Mouse (Mus musculus): ENCODE results near the gene Ptpn14.

Ptpn14 gene

GRCm38 (mm10) chr1:189897861-189898260 lies 169.8 kb downstream of the Ptpn14 start:
- CTCF ChIA-PET, result no interaction called here

- CTCF ChIA-PET, result no interaction called here
Observed at GRCm38 (mm10) chr1:189898708-189899107, 170.6 kb downstream of the Ptpn14 start.

- CTCF ChIA-PET, result interaction anchor here (1.0 kb wide), 1 partner anchor 23 kb away, joined by 3 read pairs; no protein-coding TSS in a partner anchor
Observed at GRCm38 (mm10) chr1:189899526-189899925, 171.5 kb downstream of the Ptpn14 start.

GRCm38 (mm10) chr1:189902413-189902812 lies 174.3 kb downstream of the Ptpn14 start:
- CTCF ChIA-PET, result no interaction called here

GRCm38 (mm10) chr1:189903169-189903568 lies 175.1 kb downstream of the Ptpn14 start:
- CTCF ChIA-PET, result no interaction called here

GRCm38 (mm10) chr1:189910685-189911345 lies 182.7 kb downstream of the Ptpn14 start:
- CTCF ChIA-PET, result no interaction called here

- CTCF ChIA-PET, result no interaction called here
Observed at GRCm38 (mm10) chr1:189913093-189913760, 185.2 kb downstream of the Ptpn14 start.

- CTCF ChIA-PET, result no interaction called here
Observed at GRCm38 (mm10) chr1:189916422-189917125, 188.5 kb downstream of the Ptpn14 start.

- CTCF ChIA-PET, result no interaction called here
Observed at GRCm38 (mm10) chr1:189917126-189917500, 189.0 kb downstream of the Ptpn14 start.

GRCm38 (mm10) chr1:189919756-189920155 lies 191.7 kb downstream of the Ptpn14 start:
- CTCF ChIA-PET, result no interaction called here

- CTCF ChIA-PET, result no interaction called here
Observed at GRCm38 (mm10) chr1:189920701-189921567, 192.9 kb downstream of the Ptpn14 start.

- CTCF ChIA-PET, result no interaction called here
Observed at GRCm38 (mm10) chr1:189921568-189921817, 193.4 kb downstream of the Ptpn14 start.

GRCm38 (mm10) chr1:189921818-189922592 lies 193.9 kb downstream of the Ptpn14 start, which contains the start of gene Smyd2:
Smyd2 (minus strand) TSS chr1:189922363.
- CTCF ChIA-PET, result no interaction called here

- CTCF ChIA-PET, result no interaction called here
Observed at GRCm38 (mm10) chr1:189922721-189923120, 194.7 kb downstream of the Ptpn14 start.

- CTCF ChIA-PET, result no interaction called here
Observed at GRCm38 (mm10) chr1:189923157-189923556, 195.1 kb downstream of the Ptpn14 start.

- CTCF ChIA-PET, result no interaction called here
Observed at GRCm38 (mm10) chr1:189923871-189924568, 196.0 kb downstream of the Ptpn14 start.

- CTCF ChIA-PET, result no interaction called here
Observed at GRCm38 (mm10) chr1:189926279-189926678, 198.2 kb downstream of the Ptpn14 start.

All from spleen, embryonic (tissue).